Mouse (Mus musculus) neural tube, embryonic 14.5 days (tissue): ENCODE results near the gene Topaz1. TPM values are rescaled to one million over a fixed set of nuclear protein-coding genes. Genes with fewer than 3 reads are reported as not detected.

Experiments used
- ATAC-seq: fragments of 200-750 bp; cut with Nextera tagmentation; 2 replicates; pipeline ENCODE4 v1.8.0; 2017; ENCODE audit warnings: low read depth, mild to moderate bottlenecking, moderate TSS enrichment, moderate library complexity
- H3K27ac ChIP-seq: fragments of 300-500 bp; sonication (generic); 2 replicates; pipeline ENCODE4 v1.5.1; 2014; ENCODE audit warnings: low read depth, mild to moderate bottlenecking, control low read depth, low read length, moderate library complexity, mixed read lengths
- H3K27me3 ChIP-seq: fragments of 300-500 bp; sonication (generic); 2 replicates; pipeline ENCODE4 v1.6.1; 2014; ENCODE audit warnings: low read length; ENCODE audit not compliant: control insufficient read depth, insufficient read depth
- H3K36me3 ChIP-seq: fragments of 300-500 bp; sonication (generic); 2 replicates; pipeline ENCODE4 v1.6.1; 2014; ENCODE audit warnings: low read length, mixed read lengths; ENCODE audit not compliant: control insufficient read depth, insufficient read depth
- H3K4me1 ChIP-seq: fragments of 300-500 bp; sonication (generic); 2 replicates; pipeline ENCODE4 v1.6.1; 2014; ENCODE audit warnings: low read length; ENCODE audit not compliant: control insufficient read depth, insufficient read depth
- H3K4me2 ChIP-seq: fragments of 300-500 bp; sonication (generic); 2 replicates; pipeline ENCODE4 v1.6.1; 2014; ENCODE audit warnings: mild to moderate bottlenecking, low read depth, low read length, control low read depth
- H3K4me3 ChIP-seq: fragments of 300-500 bp; sonication (generic); 2 replicates; pipeline ENCODE4 v1.5.1; 2014; ENCODE audit warnings: low read depth, low read length, control low read depth, mixed read lengths
- H3K9ac ChIP-seq: fragments of 300-500 bp; sonication (generic); replicated peaks from 2 replicates; pipeline ENCODE4 v1.6.1; 2014; ENCODE audit warnings: low read depth, mild to moderate bottlenecking, control low read depth, low read length, mixed read lengths
- H3K9me3 ChIP-seq: fragments of 300-500 bp; sonication (generic); 2 replicates; pipeline ENCODE4 v1.6.1; 2016; ENCODE audit warnings: low read length; ENCODE audit not compliant: control insufficient read depth
- WGBS: fragments of 180-500 bp; shearing (Covaris S2); extraction: QIAGEN DNeasy Blood & Tissue Kit; methylation state at CpG from one replicate; pipeline ENCODE4 v1.1.7; 2014; 5-methylcytosine and 5-hydroxymethylcytosine counted together
- polyA plus RNA-seq: library from polyadenylated mRNA; unstranded; fragments of >200 nt; fragmentation: Nextera tagmentation; extraction: Ambion mirVana; gene quantifications from 2 replicates; pipeline ENCODE4 v1.2.1, GENCODE M21; 2014

Topaz1 gene
- polyA plus RNA-seq, result not detected in 2 replicates

DNA sequence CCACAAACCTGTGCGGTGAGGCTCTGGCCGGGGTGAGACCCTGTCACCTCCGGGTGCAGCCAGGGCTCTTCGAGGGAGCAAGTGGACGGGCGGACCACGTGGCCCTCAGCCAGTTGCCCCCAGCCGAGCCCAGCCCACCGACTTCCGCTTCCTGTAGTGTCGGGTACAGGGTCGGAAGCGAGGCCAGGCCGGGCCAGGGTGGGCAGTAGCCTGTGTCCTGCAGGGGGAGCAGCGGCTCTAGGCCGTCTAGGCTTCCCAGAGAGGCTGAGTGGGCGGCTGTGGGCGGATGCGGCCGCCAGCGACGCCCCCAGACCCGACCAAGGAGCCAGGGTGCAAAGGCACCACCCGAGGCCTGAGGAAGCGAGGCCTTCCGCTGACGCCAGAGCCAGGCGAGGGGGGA lies at the start of gene Topaz1:
Gene Topaz1, plus strand, starts transcription at position 287 of the 400 bp plus-strand sequence.
- WGBS, result 80% methylated on average over 28 of the region's 28 CpGs
- Histone ChIP-seq H3K4me3 (no peak within 1 kb of the TSS), H3K36me3 (no peaks in the 10 kb centered on the region), H3K4me1 (no peaks in the 10 kb centered on the region), H3K27me3 (no peaks in the 10 kb centered on the region), H3K9ac (no peak within 1 kb of the TSS), H3K27ac (no peak within 1 kb of the TSS), H3K9me3 (no peaks in the 10 kb centered on the region), H3K4me2 (no peak within 1 kb of the TSS)
- ATAC-seq, result no peak

DNA sequence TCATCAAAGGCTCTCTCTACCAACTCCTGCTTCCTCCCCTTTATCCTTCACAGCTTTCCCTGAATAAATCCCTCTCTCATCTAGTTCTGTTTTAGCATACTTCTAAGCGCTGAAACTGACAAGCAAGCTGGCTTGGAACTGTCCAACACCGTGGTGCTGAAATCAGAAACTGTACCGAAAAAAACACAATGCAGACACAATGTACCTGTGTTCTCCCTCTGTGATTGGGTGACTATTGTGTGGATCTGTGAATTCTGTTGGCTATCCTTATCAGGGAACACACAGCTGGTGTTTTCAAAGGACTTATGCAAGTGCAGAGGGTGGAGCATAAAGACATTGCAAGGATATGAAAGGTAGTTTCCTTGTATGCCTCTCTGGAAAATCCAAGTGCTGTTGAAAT lies 45.3 kb upstream of the Topaz1 start:
- Histone ChIP-seq H3K27me3 (no peaks in the 10 kb centered on the region), H3K4me2 (no peak overlapping the region), H3K9me3 (no peaks in the 10 kb centered on the region), H3K9ac (no peak overlapping the region), H3K4me3 (no peak overlapping the region), H3K4me1 (no peaks in the 10 kb centered on the region), H3K27ac (no peak overlapping the region), H3K36me3 (no peaks in the 10 kb centered on the region)
- whole genome bisulfite sequencing, result 8% methylated on average over 3 of the region's 3 CpGs
- ATAC-seq, result no peak

DNA sequence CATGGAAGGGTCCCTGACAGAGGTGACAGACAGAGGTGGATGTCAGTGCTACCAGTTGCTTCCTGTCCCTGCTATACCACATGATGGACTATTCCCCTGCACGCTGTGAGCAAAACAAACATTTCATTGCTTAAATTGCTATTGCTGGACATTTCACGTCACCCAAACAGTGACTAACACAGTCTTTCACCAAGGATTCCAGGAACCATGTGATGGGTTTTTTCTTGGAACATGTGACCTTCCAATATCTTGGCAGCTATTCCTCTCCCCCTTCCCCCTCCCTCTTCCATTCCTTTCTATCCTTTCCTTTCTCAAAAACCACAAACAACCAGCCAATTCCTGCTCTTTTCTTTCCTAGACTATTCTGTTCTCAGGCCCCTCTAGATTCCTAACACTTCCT lies 33.3 kb upstream of the Topaz1 start:
- no peaks in the 10 kb centered on the region for H3K36me3 ChIP-seq
- H3K9me3 ChIP-seq, result no peaks in the 10 kb centered on the region
- no peaks in the 10 kb centered on the region for H3K27me3 ChIP-seq
- H3K4me2 ChIP-seq, result no peak overlapping the region
- H3K27ac ChIP-seq, result no peak overlapping the region
- no peak for ATAC-seq
- H3K4me1 ChIP-seq, result no peaks in the 10 kb centered on the region
- H3K9ac ChIP-seq, result no peak overlapping the region
- 49% methylated on average over 2 of the region's 2 CpGs for WGBS
- H3K4me3 ChIP-seq, result no peak overlapping the region

GRCm38 (mm10) chr9:122715046-122715445 lies 32.1 kb upstream of the Topaz1 start:
- Histone ChIP-seq H3K9me3 (no peaks in the 10 kb centered on the region), H3K4me3 (no peak overlapping the region), H3K27me3 (no peaks in the 10 kb centered on the region), H3K9ac (no peak overlapping the region), H3K27ac (no peak overlapping the region), H3K4me1 (no peaks in the 10 kb centered on the region), H3K36me3 (no peaks in the 10 kb centered on the region), H3K4me2 (no peak overlapping the region)
- ATAC-seq, result no peak
- WGBS, result 89% methylated on average over 2 of the region's 2 CpGs

- 49% methylated on average over 7 of the region's 7 CpGs for WGBS
- Histone ChIP-seq H3K27me3 (no peaks in the 10 kb centered on the region), H3K27ac (no peak overlapping the region), H3K9ac (no peak overlapping the region), H3K9me3 (no peaks in the 10 kb centered on the region), H3K4me3 (no peak overlapping the region), H3K4me2 (no peak overlapping the region), H3K36me3 (no peaks in the 10 kb centered on the region), H3K4me1 (no peaks in the 10 kb centered on the region)
- ATAC-seq, result no peak
Observed at GRCm38 (mm10) chr9:122716131-122716921, 30.8 kb upstream of the Topaz1 start.

DNA sequence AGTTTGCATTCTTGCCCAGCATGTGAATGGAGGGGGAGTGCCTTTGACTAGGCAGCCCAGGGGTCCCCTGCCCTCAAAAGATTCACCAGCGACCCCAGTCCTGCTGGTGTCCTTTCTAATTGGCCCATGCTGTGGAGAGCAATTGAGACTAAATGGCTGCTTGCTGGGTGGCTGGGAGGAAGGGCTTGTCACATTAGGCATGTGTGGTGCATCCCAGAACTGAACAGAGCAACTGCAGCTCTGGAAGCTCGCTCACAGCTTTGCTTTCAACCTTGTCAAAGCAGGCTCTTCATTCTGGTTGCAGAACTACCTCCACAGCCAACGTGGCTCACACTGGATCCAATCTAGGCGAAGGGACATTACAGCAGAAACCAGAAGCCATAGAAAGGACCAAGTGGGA lies 24.9 kb upstream of the Topaz1 start:
- no peak for ATAC-seq
- no peak overlapping the region for H3K4me2 ChIP-seq
- peaks cover 7% of the 10 kb centered on the region; the same call in 1 of the 2 replicates for H3K27me3 ChIP-seq
- H3K27ac ChIP-seq, result no peak overlapping the region
- H3K4me1 ChIP-seq, result no peaks in the 10 kb centered on the region
- WGBS, result 10% methylated on average over 4 of the region's 4 CpGs
- H3K9ac ChIP-seq, result no peak overlapping the region
- H3K9me3 ChIP-seq, result no peaks in the 10 kb centered on the region
- H3K4me3 ChIP-seq, result no peak overlapping the region
- H3K36me3 ChIP-seq, result no peaks in the 10 kb centered on the region

GRCm38 (mm10) chr9:122725046-122725765 lies 21.9 kb upstream of the Topaz1 start:
- H3K27ac ChIP-seq, result no peak overlapping the region
- H3K9me3 ChIP-seq, result no peaks in the 10 kb centered on the region
- H3K4me1 ChIP-seq, result no peaks in the 10 kb centered on the region
- no peaks in the 10 kb centered on the region for H3K36me3 ChIP-seq
- H3K9ac ChIP-seq, result no peak overlapping the region
- ATAC-seq, result no peak
- H3K4me3 ChIP-seq, result no peak overlapping the region
- peaks cover 8% of the 10 kb centered on the region for H3K27me3 ChIP-seq
- 28% methylated on average over 22 of the region's 22 CpGs for WGBS
- peak overlapping the region; percentile 17; the same call in 1 of the 2 replicates for H3K4me2 ChIP-seq

GRCm38 (mm10) chr9:122729500-122729899 lies 17.6 kb upstream of the Topaz1 start:
- H3K9ac ChIP-seq, result no peak overlapping the region
- no peaks in the 10 kb centered on the region for H3K9me3 ChIP-seq
- H3K27me3 ChIP-seq, result peaks cover 2% of the 10 kb centered on the region; the same call in 1 of the 2 replicates
- peak; percentile 83 for ATAC-seq
- no peaks in the 10 kb centered on the region for H3K36me3 ChIP-seq
- no peak overlapping the region for H3K4me2 ChIP-seq
- no peak overlapping the region for H3K4me3 ChIP-seq
- WGBS, result 17% methylated on average over 10 of the region's 10 CpGs
- no peak overlapping the region for H3K27ac ChIP-seq
- H3K4me1 ChIP-seq, result no peaks in the 10 kb centered on the region
